Mouse (Mus musculus) kidney, postnatal 25 days (tissue): ENCODE results near the gene Ndufa6.
"Not testable (repeated sequence)": the region's sequence is repeated elsewhere in the genome, so short reads cannot be mapped to it uniquely, and the experiment has no call there.

Experiments used
- DNase-seq, 2 experiments: peaks; one replicate each; pipeline ENCODE4 v3.0.0; 2021; ENCODE audit warnings: mixed read lengths in 2 of 2

Ndufa6 gene

DNA sequence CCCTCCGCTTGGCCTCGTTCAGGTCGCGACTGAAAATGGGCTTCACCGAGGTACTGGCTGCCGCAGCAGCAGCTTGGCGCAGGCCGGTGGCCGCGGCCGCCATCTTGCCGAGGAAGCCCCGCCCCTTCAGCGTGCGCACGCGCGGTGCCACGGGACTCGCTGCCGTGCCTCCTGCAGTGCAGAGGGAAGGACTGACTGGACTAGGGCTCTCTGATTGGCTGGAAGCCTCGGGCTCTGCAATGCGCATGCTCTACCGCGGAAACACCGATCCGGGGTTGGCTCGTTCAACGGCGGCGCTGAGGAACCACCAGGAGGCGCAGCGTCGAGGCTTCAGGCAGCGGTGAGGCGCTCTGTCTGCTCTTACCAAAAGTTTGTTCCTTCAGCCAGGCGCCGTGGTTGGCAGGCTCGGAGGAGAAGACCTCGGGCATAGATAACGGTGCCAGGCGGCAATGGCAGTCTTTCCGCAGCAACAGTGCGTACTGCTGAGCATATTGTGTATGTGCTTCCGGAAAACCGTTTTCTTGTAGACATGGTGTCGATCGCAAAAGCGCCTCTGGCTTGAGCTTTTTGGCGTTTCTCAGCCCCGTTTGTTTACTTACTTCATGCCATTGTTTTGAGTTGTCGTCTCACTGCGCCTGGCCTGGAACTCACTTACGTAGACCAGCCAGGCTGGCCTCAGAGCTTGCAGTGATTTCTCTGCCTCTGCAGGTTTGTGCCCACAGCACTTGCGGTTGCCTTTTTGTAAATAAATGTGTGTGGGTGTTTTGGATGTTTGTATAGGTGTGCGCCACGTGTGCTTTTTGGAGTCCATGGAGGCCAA lies at the start of gene Ndufa6:
Gene Ndufa6 (minus strand): TSS at position 197 of the 820 bp plus-strand sequence.
- DNase-seq, result peak; percentile 98 to 99

DNA sequence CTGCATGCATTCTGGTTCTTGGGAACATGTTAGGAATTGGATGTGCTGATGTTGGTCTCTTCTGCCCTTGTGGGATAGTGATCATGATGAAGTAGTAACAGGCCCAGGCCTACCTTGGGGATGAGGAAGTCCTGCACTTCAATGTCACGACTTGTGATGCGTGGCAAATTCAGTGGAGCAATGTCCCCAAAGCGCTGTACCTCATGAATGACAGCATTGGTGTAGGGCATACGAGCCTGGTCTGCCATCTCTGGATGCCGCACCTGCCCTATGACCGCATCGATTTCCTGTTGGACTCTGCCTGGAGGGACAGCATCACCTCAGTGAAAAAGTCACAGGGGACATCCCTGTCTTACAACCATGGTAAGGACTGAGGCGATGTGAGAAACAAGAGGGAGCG lies 49.5 kb upstream of the Ndufa6 start:
- DNase-seq, result no peak

DNA sequence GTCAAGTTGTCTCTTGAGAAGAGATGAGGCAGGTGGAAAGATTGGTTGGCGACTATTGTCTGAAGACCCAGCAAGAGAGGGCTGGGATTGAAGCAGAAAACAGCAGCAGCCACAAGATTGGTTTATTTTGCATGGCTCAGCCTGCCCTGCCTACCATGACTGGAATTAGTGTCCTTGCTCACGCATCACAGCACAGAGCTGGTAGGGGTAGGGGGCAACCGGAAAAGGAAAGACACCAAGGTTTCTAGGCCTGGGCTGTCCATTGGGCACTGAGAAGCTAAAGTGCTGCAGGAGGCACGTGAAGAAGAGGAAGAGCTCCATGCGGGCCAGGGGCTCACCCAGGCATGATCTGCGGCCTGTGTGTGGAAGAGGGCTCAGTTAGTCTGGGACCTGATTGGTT lies 48.6 kb upstream of the Ndufa6 start:
- no peak for DNase-seq

DNA sequence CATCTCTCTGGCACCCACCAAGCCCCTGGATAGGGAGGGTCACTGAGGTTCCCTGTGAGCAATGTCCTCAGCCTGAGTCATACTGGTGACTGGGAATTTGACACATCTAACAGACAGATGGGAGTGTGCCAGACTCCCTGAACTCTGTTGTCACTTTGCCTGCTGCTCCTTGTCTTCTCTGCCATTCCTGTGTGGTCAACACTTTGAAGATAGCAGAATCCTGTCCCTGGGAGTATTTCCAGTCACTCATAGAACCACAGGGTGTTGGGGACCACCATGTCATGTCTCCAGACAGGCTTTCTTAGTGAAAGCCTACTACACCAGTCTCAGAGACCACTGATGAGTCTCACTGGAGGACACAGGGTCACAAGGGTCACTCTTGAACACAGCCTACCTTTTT lies 48.0 kb upstream of the Ndufa6 start:
- no peak for DNase-seq

DNA sequence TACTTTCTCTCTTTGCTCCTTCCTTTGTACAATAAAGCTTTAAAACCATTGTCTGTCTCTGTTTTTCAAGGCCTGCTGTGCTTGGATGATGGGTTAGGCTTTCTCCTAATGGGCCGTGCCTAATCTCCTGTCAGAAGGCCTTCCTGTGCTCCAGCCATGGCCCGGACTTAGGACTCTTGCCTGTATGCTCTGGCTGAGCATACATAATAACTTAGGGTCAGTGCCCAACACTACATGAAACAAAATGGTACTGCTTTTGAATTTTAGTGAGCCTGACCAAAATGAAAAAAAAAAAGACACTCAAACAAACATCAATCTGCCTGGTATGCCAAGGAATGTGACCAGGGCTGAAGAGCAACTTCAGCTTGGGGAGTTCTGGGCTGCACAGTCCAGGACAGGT lies 47.4 kb upstream of the Ndufa6 start:
- DNase-seq, result no peak

DNA sequence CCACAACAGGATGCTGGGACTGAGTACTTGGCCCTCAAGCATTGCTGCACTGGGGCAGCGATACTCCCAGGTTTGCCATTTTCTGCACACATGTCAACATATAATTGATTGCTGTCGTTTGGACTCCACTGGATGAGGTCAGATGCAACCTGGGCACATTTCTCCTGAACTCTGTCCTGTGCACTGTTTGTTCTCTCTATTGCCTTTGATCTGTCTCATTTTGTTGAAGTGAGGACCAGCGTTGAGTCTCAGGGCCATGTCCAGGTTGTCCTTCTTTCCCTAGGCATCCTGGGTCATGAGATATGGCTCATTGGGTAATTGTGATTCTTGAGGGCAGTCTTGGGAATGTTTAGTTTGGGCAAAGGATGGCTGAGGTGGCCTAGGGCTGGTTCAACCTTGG lies 41.8 kb upstream of the Ndufa6 start:
- not testable (repeated sequence) for DNase-seq

DNA sequence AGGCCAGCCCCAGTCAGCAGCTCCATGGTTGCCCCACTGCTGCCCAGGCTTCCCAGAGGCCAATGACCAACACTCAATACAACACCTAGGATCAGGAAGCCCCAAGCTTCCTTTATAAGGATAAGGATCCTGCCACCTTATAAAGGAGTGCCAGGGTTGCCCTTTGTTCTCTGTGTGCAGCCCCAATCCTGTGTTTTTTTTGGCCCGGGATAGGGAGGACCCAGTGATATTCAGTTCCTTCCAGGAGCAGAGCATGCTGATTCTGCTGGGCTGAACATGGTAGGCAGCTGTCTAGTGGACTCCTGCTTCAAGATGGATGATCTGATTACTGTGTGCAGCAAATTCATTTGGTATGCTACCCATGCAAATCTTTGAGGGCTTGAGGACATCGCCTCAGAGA lies 39.8 kb upstream of the Ndufa6 start, which contains the start of gene Cyp2d11:
Gene Cyp2d11 (minus strand): TSS at position 101 of the 400 bp plus-strand sequence.
- DNase-seq, result not testable (repeated sequence)

DNA sequence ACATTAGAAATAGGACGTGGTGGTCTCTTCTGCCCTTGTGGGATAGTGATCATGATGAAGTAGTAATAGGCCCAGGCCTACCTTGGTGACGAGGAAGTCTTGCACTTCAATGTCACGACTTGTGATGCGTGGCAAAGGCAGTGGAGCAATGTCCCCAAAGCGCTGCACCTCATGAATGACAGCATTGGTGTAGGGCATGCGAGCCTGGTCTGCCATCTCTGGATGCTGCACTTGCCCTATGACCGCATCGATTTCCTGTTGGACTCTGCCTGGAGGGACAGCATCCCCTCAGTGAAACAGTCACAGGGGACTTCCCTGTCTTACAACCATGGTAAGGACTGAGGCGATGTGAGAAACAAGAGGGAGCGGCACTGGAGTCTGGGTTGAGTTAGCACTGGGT lies 35.8 kb upstream of the Ndufa6 start:
- not testable (repeated sequence) for DNase-seq

DNA sequence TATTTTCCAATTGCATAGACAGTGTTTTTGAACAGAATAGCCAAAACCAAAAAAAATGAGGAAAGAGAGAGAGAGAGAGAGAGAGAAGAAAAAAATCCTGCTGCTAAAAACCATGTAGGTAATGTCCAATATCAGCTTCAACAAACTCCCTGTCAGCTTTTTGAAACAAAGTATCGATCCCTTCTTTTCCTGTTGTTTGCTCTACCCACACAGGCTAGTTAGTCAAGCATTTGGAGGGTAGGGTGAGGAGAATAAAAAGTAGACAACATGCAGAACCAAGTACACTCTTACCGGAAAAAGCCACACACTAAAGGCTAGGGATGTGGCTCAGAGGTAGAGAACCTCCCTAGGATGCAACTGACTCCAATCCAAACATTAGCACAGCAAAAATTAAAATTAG lies 31.6 kb upstream of the Ndufa6 start:
- no peak for DNase-seq

DNA sequence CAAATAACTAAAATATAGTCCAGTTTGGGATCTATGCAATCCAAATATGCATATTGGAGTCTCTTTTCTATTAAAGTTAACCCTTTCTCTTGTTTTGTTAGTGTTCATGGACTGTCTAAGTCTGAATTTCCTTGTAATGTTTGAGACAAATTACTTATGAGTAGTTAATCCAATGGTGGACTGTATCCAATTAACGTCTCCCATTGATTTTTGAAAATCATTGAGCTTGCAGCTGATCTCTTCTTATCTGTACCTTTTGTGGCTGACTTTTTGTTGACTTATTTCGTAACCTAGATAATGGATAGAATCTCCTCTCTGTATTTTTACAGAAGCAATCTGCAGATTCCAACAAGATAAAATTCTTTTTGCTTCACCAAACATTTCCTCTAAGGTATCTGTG lies 28.3 kb upstream of the Ndufa6 start:
- DNase-seq, result no peak

DNA sequence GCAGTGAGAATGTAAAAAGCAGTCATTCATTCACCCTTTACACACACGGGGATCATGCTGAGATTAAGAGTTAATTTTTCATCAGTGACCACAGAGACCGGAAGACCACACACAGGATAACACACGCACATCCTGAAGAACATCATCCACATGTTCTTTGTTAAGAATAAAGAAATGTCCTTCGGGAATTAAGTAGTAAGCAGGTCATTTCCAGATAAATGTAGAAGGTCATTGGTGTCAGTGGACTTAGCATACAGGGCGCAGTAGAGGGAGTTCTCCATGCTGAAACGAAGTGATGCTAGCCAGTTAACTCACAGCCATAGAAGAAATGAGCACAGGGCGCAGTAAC lies 26.6 kb upstream of the Ndufa6 start:
- DNase-seq, result peak in 1 of 2 experiments; percentile 30

DNA sequence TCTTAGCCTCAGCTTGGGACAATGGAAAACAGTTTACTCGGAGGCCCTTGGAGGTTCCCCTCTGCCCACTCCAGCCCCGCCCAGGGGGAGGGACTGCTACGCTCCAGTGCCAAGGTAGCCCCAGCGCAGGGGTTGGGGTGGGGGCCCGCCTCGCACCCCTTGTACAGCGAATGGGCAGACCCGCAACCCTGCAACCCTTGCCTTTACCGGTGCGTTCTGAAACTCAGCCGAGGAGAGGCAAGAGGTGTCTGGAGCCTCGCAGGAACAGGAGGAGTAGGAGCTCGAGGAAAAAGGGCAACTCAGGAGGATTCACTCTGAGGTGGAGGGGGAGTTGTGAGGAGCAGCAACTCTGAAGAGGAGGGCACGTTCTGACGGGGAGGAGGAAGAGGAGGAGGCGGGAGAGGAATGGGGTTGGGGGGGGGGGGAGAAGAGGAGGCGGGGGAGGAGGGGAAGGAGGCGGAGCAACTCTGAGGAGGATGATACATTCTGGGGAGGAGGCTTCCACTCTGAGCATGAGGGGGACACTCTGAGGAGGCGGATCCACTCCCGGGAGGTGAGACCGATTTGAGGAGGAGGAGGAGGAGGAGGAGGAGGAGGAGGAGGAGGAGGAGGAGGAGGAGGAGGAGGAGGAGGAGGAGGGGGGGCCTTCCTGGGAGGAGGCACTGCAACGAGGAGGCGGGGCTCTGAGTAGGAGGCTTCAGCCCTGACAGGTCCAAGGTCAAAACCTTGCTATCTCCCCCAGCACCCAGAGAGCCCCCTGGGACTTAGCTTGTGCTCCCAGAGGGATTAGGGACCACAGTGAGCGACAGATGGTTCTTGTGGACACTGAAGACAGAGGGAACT lies 26.0 kb upstream of the Ndufa6 start, which contains the start of gene Cyp2d22:
Gene Cyp2d22 (minus strand): TSS at position 390 of the 843 bp plus-strand sequence.
- DNase-seq, result peak; percentile 73 to 88

DNA sequence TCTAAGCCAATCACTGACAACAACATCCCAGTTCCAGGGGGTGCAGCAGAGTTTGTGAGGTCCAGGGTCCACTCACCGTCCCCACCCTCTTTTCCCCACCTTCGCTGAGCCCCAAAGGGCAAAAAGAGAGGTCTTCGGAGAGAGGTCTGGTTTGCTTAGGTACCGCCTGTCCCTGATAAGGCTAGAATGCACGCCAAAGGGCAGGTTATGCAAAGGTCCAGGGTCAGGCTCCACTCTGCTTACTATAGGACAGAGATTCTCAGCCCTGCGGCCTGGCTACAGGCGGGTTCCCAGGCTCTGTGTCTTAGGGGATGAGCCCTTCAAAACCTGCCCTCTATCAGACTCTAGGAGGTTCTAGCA lies 25.4 kb upstream of the Ndufa6 start:
- no peak for DNase-seq

DNA sequence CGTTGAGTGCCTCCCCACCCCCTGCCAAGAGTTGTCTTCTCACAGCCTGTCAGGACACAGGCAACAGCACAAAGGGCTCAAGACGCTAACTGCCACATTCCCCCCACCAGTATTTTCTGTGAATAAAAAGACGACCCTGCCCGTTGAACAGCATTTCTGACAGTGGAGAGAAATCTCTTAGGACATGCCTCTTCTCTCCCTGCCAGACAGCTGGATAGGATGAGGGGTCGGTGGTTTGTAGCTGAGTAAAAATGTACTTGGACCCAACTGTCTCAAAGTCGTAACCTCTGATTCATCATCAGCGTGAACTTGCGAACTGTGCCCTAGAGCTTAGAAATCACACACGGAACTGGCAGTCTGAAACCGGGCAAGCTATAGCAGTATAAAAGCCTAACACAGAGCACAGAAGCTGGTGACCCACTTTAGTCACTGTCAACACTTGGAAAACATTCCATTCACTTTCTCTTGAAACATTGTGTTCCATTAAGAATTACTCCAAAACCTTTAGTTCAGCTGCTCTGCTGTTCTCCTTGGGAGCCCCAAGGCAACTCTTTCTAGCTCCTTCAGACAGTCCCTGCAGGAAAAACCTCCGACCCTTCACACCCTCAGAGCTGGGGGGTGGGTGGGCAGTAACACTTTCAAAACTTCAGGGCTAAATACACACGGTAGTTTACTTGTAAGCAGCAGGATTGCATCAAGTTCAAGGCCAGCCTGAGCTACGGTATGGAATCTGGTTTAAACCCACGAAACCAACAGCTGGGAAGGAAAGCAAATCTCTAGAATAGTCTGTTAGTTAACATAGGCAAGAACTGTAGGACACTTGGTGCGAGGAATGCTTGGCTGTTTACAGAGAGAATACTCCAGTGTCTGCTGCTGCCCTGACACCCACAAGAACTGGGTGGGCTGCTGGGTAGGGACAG lies 24.4 kb upstream of the Ndufa6 start:
- DNase-seq, result peak; percentile 20 to 58

DNA sequence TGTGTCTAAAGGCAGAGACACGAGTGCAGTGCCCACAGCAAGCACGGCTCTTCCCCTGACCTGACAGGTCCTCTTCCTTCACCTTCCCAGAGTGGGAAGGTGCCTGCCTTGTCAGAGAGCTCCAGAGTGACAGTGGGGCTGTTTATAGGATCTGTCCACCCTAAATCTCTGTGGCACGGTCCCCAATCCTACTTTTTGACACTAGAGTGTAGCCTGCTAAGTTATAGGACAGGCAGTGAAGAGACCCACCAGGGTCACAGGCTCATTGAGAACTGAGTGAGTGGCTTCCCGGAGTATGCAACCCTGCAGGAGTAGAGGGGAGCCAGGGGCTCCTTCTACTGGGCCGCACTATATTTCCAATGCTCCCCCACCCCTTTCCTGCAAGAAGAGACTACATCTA lies 23.6 kb upstream of the Ndufa6 start:
- peak in 1 of 2 experiments; percentile 11 for DNase-seq

DNA sequence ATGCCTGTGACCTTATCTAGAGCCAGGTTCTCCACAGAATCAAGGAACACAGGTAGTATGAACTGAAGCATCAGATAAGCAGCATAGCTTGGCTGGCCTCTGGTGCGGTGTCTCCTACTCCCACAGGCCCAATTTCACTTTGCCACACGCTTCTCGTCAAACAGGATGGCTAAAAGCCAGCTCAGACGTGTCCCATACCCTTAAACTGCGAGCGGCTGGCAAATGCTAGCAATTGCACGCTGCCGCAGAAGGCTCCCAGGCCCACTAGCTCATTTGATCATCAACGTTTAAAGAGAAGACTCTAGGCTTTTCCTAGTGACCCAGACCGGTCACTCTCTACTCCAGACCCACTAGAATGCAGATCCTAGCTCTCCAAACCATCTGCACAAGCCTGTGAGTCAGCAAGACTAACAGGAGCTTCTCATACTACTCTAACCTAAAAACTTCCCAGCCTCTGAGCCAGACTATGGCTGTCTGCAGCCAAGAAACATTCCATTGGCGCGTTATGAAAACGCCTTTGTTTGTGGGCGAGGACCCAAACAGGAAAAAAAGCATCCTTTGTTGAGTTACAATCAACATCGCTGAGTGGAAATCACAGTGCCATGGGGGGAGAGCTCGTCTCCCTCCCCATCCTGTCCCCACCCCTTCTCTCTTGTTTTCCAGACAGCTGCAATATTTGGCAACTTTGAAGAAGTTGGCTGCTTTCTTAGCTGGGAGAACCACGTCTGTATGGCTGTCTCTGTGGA lies 22.4 kb upstream of the Ndufa6 start:
- DNase-seq, result peak; percentile 73 to 77

DNA sequence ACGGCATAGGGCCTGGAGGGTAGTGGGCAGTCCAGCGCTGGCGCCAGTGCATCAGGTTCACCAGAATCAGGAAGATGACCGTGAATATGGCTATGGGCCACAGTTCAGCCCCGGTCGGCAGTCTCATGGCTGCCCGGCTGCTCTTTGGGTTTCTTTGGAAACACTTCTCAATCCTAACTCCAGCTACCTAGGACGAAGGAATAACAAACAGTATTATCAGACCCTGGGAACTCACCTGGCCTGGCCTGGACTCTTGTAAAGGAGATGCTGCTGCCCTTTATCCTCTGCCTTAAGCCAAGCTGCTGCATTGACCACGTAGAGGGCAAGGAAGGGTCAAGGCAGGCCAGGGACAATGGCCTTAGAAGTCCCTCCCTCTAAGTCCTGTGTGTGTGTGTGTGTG lies 21.7 kb upstream of the Ndufa6 start:
- peak in 1 of 2 experiments; percentile 35 for DNase-seq

DNA sequence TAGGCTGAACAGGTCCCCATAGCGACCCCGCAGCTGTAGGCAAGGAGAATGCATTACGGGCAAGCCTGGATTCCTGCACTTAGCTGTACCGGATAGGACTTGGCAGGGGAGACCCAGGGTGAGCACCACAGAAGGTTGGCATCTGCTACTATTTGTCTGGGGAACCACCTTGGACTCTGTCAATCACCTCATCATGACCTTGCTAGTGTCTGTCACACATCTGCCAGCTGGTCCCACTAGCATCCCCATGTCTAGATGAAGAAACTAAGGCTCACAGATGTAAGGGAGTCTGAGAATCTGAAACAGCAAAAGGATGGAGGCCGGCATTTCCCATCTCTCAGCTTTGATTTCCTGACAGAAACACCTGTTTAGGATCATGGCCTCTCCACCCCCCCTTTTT lies 20.3 kb upstream of the Ndufa6 start:
- no peak for DNase-seq

DNA sequence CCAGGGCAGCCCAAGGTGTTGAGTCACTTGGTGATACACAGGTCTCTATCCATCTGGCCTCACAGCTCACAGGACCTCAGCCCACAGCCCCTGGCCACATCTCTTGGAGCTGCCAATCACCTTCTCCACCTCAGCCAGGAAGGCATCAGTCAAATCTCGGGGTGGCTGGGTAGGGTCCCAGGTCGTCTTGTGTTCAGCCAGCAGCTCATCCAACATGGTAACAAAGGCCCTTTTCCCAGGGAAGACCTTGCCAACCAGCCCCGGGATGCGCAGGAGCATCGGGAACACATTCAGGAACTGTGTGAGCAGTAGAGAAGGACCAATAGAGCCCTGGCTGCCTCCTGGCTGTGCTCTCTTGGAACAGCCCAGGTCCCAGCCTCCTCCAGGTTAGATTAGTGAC lies 18.9 kb upstream of the Ndufa6 start:
- DNase-seq, result no peak

DNA sequence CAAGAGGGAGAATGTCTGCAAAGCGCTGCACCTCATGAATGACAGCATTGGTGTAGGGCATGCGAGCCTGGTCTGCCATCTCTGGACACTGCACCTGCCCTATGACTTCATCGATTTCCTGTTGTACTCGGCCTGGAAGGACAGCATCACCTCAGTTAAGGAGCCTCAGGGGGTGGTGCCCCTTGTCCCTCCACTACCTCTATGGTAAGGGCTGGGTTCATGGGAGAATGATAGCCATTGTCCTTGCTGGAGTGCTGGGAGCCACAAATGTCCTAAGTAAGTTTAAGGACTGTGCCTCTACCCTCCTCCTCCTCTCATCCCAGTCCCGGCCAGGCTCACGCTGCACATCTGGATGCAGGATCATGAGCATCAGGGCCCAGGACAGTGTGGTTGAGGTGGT lies 18.3 kb upstream of the Ndufa6 start:
- DNase-seq, result no peak

DNA sequence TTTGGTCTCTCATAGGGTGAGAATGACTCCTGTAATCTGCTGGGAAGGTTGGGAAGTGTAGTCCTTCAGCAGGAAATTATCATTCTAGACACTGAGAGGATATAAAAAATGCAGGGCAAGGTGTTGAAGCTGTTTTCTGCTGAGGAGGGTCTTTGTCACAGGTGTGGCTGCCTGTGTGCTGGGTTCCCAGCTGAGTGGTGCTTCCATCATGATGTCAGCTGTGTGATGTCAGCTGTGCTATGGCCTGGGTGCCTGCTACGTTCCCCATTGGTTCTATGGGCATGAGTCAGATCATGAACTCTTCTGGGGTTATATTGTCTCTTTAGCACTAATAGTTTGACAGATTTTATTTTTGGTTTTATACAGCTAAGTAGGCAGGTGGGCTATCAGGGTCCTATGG lies 14.7 kb upstream of the Ndufa6 start:
- DNase-seq, result peak in 1 of 2 experiments; percentile 31

DNA sequence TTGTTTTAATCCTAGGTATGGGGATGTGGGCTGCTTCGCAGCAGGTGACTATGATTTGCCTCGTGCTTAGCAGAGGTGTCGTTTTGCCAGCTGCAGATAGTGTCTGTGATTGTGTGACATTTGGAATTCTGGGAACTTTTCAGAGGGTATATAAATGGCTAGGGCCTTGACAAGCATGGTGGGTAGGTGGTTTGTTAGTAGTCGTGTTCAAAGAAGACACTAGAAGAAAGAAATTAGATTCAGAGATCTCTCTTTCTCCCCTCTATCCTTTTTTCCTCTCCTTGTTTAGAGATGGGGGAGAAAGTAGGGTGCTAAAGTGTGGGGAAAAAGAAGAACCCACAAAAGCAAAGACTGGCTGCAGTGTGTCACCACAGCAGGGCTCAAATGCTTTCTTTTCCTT lies 14.0 kb upstream of the Ndufa6 start:
- DNase-seq, result peak in 1 of 2 experiments; percentile 0
